Mouse (Mus musculus) cerebellum, postnatal 25 days (tissue): ENCODE data around the gene Atp23.
"Not testable (repeated sequence)": the region's sequence is repeated elsewhere in the genome, so short reads cannot be mapped to it uniquely, and the experiment has no call there.

Experiments
- DNase-seq, 2 experiments: peaks; one replicate each; pipeline ENCODE4 v3.0.0; 2021; ENCODE audit warnings: mixed read lengths in 2 of 2

Atp23 gene

GRCm38 (mm10) chr10:126906811-126907210 is 5.7 kb upstream of the Atp23 start:
- DNase-seq: no peak

- DNase-seq: peak; percentile 90 to 96
Observed at GRCm38 (mm10) chr10:126905650-126906075, 4.5 kb upstream of the Atp23 start.

- peak in 1 of 2 experiments; percentile 21 for DNase-seq
Observed at GRCm38 (mm10) chr10:126905086-126905485, 3.9 kb upstream of the Atp23 start.

GRCm38 (mm10) chr10:126904221-126904620 is 3.1 kb upstream of the Atp23 start:
- DNase-seq: no peak

- no peak for DNase-seq
Observed at GRCm38 (mm10) chr10:126901488-126901843, 311 bp upstream of the Atp23 start.

- no peak for DNase-seq
Observed at GRCm38 (mm10) chr10:126895891-126896290, 5.3 kb downstream of the Atp23 start.

- no peak for DNase-seq
Observed at GRCm38 (mm10) chr10:126894061-126894460, 7.1 kb downstream of the Atp23 start.

- no peak for DNase-seq
Observed at GRCm38 (mm10) chr10:126893145-126893544, 8.0 kb downstream of the Atp23 start.

GRCm38 (mm10) chr10:126873755-126874154 is 27.4 kb downstream of the Atp23 start:
- DNase-seq: no peak

GRCm38 (mm10) chr10:126872256-126872655 is 28.9 kb downstream of the Atp23 start:
- no peak for DNase-seq

GRCm38 (mm10) chr10:126869372-126870318 is 31.5 kb downstream of the Atp23 start:
- DNase-seq: peak; percentile 81 to 87

- no peak for DNase-seq
Observed at GRCm38 (mm10) chr10:126865284-126865683, 35.9 kb downstream of the Atp23 start.

- DNase-seq: no peak
Observed at GRCm38 (mm10) chr10:126862193-126862592, 39.0 kb downstream of the Atp23 start.

- peak in 1 of 2 experiments; percentile 29 for DNase-seq
Observed at GRCm38 (mm10) chr10:126853286-126853685, 47.9 kb downstream of the Atp23 start.

- DNase-seq: peak in 1 of 2 experiments; percentile 16
Observed at GRCm38 (mm10) chr10:126845309-126845911, 55.7 kb downstream of the Atp23 start.

- peak; percentile 29 to 64 for DNase-seq
Observed at GRCm38 (mm10) chr10:126844689-126845088, 56.5 kb downstream of the Atp23 start.

GRCm38 (mm10) chr10:126840266-126840665 is 60.9 kb downstream of the Atp23 start:
- no peak for DNase-seq

GRCm38 (mm10) chr10:126833006-126833405 is 68.1 kb downstream of the Atp23 start:
- DNase-seq: peak; percentile 18 to 33

GRCm38 (mm10) chr10:126831329-126831728 is 69.8 kb downstream of the Atp23 start:
- DNase-seq: no peak

- DNase-seq: no peak
Observed at GRCm38 (mm10) chr10:126828618-126829017, 72.5 kb downstream of the Atp23 start.

- no peak for DNase-seq
Observed at GRCm38 (mm10) chr10:126827941-126828593, 73.1 kb downstream of the Atp23 start.

GRCm38 (mm10) chr10:126826982-126827381 is 74.2 kb downstream of the Atp23 start:
- DNase-seq: no peak

GRCm38 (mm10) chr10:126826216-126826615 is 74.9 kb downstream of the Atp23 start:
- not testable (repeated sequence) for DNase-seq
